Mouse (Mus musculus) G1E (cell line): ENCODE data around the gene Olfr1387. TPM values are rescaled to one million over a fixed set of nuclear protein-coding genes. Genes with fewer than 3 reads are reported as not detected.
"Not testable (repeated sequence)": the region's sequence is repeated elsewhere in the genome, so short reads cannot be mapped to it uniquely, and the experiment has no call there.

Experiments
- ATAC-seq: 2 replicates; pipeline ENCODE4 v1.8.0; 2016; ENCODE audit warnings: mild to moderate bottlenecking; ENCODE audit not compliant: insufficient number of reproducible peaks, poor library complexity, low FRiP score, severe bottlenecking; ENCODE audit errors: extremely low read depth
- DNase-seq: peaks from one replicate; pipeline ENCODE4 v3.0.0; 2012; ENCODE audit warnings: low spot score
- H3K27me3 ChIP-seq: 2 replicates; pipeline ENCODE4 v1.6.1; 2012; ENCODE audit warnings: mild to moderate bottlenecking, low read length, inconsistent platforms; ENCODE audit not compliant: insufficient read depth
- H3K36me3 ChIP-seq: replicated peaks from 2 replicates; pipeline ENCODE3; 2012; ENCODE audit warnings: mild to moderate bottlenecking, inconsistent platforms
- H3K4me1 ChIP-seq: 2 replicates; pipeline ENCODE4 v1.6.1; 2012; ENCODE audit warnings: low read depth, low read length, inconsistent platforms, mixed read lengths; ENCODE audit not compliant: insufficient read depth
- H3K4me3 ChIP-seq: 2 replicates; pipeline ENCODE4 v1.5.1; 2012; ENCODE audit warnings: low read depth, mild to moderate bottlenecking, inconsistent platforms, low read length, moderate library complexity, mixed read lengths
- H3K9me3 ChIP-seq: replicated peaks from 2 replicates; pipeline ENCODE4 v1.6.1; 2012; ENCODE audit warnings: inconsistent platforms
- CTCF ChIP-seq: IDR thresholded peaks from 2 replicates; pipeline ENCODE4 v1.5.1; 2012; ENCODE audit warnings: low read depth, low read length, inconsistent platforms, mixed read lengths
- GATA1 ChIP-seq: IDR thresholded peaks from 2 replicates; pipeline ENCODE4 v1.6.1; 2012; ENCODE audit warnings: borderline replicate concordance, low read length, inconsistent platforms, mixed read lengths
- GATA2 ChIP-seq: IDR thresholded peaks from 2 replicates; pipeline ENCODE4 v1.6.1; 2012; ENCODE audit warnings: low read depth, low read length, inconsistent platforms, borderline replicate concordance
- POLR2AphosphoS5 ChIP-seq: IDR thresholded peaks from 2 replicates; pipeline ENCODE4 v1.6.1; 2012; ENCODE audit warnings: low read depth, low read length, inconsistent platforms; ENCODE audit not compliant: insufficient replicate concordance
- TAL1 ChIP-seq: conservative IDR thresholded peaks from 2 replicates; pipeline ENCODE4 v1.6.1; 2012; ENCODE audit warnings: low read depth, low read length, inconsistent platforms, mixed read lengths
- polyA plus RNA-seq: library from polyadenylated mRNA; stranded (reverse); fragments of >175 nt; gene quantifications from 2 replicates; pipeline ENCODE4 v1.2.3, GENCODE M21; 2012
- total RNA-seq, 2 experiments: library from RNA; stranded (forward) in 1 of 2; stranded (reverse) in 1 of 2; fragments of 200-1000 nt in 1 of 2; fragments of >200 nt in 1 of 2; fragmentation: Nextera tagmentation in 1 of 2; gene quantifications; 2 replicates each; pipeline ENCODE4 v1.2.3; 2014 to 2017

Gene Olfr1387
- total and polyA plus RNA-seq, 3 experiments = 0.05 TPM; not detected in 2

GRCm38 (mm10) chr11:49436411-49436810, 18.7 kb upstream of the Olfr1387 start, which contains the start of gene Olfr1388:
Gene Olfr1388, plus strand, starts transcription at chr11:49436624.
- Histone ChIP-seq H3K27me3 (no peaks in the 10 kb centered on the region), H3K36me3 (no peaks in the 10 kb centered on the region), H3K4me1 (no peaks in the 10 kb centered on the region), H3K9me3 (no peaks in the 10 kb centered on the region), H3K4me3 (no peak within 1 kb of the TSS)
- ATAC-seq (no peak), DNase-seq (no peak)
- TF ChIP-seq GATA2 (no peak), TAL1 (no peak), GATA1 (no peak), CTCF (no peak)

DNA sequence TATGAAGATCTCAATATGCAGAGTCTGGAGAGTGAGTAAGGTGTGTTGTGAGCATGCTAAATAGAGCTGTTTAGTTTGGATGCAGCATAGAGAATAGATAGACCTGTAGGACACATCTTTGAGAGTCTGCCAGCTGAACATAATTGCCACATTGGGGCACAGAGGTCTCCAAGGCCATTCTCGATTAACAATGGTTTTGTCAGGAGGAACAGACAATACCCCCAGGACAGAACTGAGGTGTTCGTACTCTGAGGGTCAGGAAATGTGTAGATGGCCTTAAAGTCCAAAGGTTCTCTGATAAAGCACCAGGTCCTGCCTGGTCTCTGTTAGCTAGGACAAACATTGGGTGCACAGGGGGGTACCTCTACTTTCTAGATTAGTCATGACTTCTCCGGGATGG, 9.6 kb downstream of the Olfr1387 start, which contains the start of gene Olfr1386:
TSS of gene Olfr1386 (plus strand) at position 301 of the 400 bp plus-strand sequence.
- ATAC-seq, H3K9me3 ChIP-seq, H3K4me1 ChIP-seq, H3K27me3 ChIP-seq, DNase-seq, H3K4me3 ChIP-seq, H3K36me3 ChIP-seq: not testable (repeated sequence)

DNA sequence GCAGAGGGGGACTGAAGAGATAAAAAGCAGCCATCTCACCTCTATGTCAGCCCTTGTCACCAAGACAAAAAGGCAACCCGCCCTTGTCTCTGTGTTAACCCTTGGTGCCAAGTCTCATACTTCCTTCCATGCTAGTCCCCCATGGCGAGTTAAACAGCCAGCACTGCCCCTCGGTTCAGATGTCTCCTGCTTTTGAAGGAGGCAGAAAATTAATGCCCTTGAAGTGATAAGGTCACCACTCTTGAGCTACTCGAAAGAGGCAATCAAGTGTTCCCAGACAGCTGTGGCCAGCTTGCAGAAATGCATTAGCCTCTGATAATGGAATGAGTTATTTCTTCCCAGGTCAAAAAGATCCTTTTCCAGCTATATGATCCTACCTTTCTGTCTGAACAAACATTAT, 30.8 kb downstream of the Olfr1387 start:
- H3K4me1 ChIP-seq = no peaks in the 10 kb centered on the region
- H3K27me3 ChIP-seq = no peaks in the 10 kb centered on the region
- no peak for ATAC-seq
- DNase-seq = no peak
- H3K9me3 ChIP-seq = no peaks in the 10 kb centered on the region
- no peak for TF ChIP-seq CTCF
- no peak for TF ChIP-seq GATA2
- no peak for TF ChIP-seq GATA1
- TF ChIP-seq TAL1 = no peak
- no peak for TF ChIP-seq POLR2AphosphoS5
- no peak overlapping the region for H3K4me3 ChIP-seq
- no peaks in the 10 kb centered on the region for H3K36me3 ChIP-seq

GRCm38 (mm10) chr11:49488770-49489169, 33.6 kb downstream of the Olfr1387 start, which contains the start of gene Olfr1385:
Gene Olfr1385, plus strand, starts transcription at chr11:49489070.
- H3K27me3 ChIP-seq, H3K9me3 ChIP-seq, DNase-seq, H3K36me3 ChIP-seq, H3K4me3 ChIP-seq, H3K4me1 ChIP-seq, ATAC-seq: not testable (repeated sequence)

Other genes starting within 250 kb of the Olfr1387 start
- gene Mgat1, start 211.2 kb upstream of the Olfr1387 start, total RNA-seq (2014; fragmentation: Nextera tagmentation) = 18.2 and 20.0 TPM in 2 replicates
- gene Mgat1, start 211.2 kb upstream of the Olfr1387 start, total RNA-seq (2017) = 26.1 and 28.9 TPM in 2 replicates
- gene Mgat1, start 211.2 kb upstream of the Olfr1387 start, polyA plus RNA-seq = 34.8 and 36.9 TPM in 2 replicates
- gene Olfr1393, start 177.0 kb upstream of the Olfr1387 start, total RNA-seq (2014; fragmentation: Nextera tagmentation) = not detected in 2 replicates
- gene Olfr1393, start 177.0 kb upstream of the Olfr1387 start, total RNA-seq (2017) = 0.35 and 0.55 TPM in 2 replicates
- gene Olfr1393, start 177.0 kb upstream of the Olfr1387 start, polyA plus RNA-seq = not detected in 2 replicates
- 0.44 TPM in 1 of 2 replicates, not detected in the other for gene Olfr1392, start 170.1 kb upstream of the Olfr1387 start, total RNA-seq (2014; fragmentation: Nextera tagmentation)
- 0.11 and 0.12 TPM in 2 replicates for gene Olfr1392, start 170.1 kb upstream of the Olfr1387 start, total RNA-seq (2017)
- not detected in 2 replicates for gene Olfr1392, start 170.1 kb upstream of the Olfr1387 start, polyA plus RNA-seq
- gene Olfr10, start 150.6 kb upstream of the Olfr1387 start, total RNA-seq (2014; fragmentation: Nextera tagmentation) = not detected in 2 replicates
- gene Olfr10, start 150.6 kb upstream of the Olfr1387 start, total RNA-seq (2017) = 0.11 TPM in 1 of 2 replicates, not detected in the other
- gene Olfr10, start 150.6 kb upstream of the Olfr1387 start, polyA plus RNA-seq = not detected in 2 replicates
- gene Olfr1391, start 132.6 kb upstream of the Olfr1387 start, total RNA-seq (2014; fragmentation: Nextera tagmentation) = not detected in 2 replicates
- 0.16 TPM in 1 of 2 replicates, not detected in the other for gene Olfr1391, start 132.6 kb upstream of the Olfr1387 start, total RNA-seq (2017)
- not detected in 2 replicates for gene Olfr1391, start 132.6 kb upstream of the Olfr1387 start, polyA plus RNA-seq
- not detected in 2 replicates for gene Olfr1390, start 120.2 kb upstream of the Olfr1387 start, total RNA-seq (2014; fragmentation: Nextera tagmentation)
- gene Olfr1390, start 120.2 kb upstream of the Olfr1387 start, total RNA-seq (2017) = 0.12 and 0.22 TPM in 2 replicates
- not detected in 2 replicates for gene Olfr1390, start 120.2 kb upstream of the Olfr1387 start, polyA plus RNA-seq
- not detected in 2 replicates for gene Olfr1389, start 32.3 kb upstream of the Olfr1387 start, total RNA-seq (2014; fragmentation: Nextera tagmentation)
- 0.12 and 0.22 TPM in 2 replicates for gene Olfr1389, start 32.3 kb upstream of the Olfr1387 start, total RNA-seq (2017)
- gene Olfr1389, start 32.3 kb upstream of the Olfr1387 start, polyA plus RNA-seq = not detected in 2 replicates
- 0.87 and 0.98 TPM in 2 replicates for gene Olfr1388, start 18.7 kb upstream of the Olfr1387 start, total RNA-seq (2014; fragmentation: Nextera tagmentation)
- 0.60 and 1.2 TPM in 2 replicates for gene Olfr1388, start 18.7 kb upstream of the Olfr1387 start, total RNA-seq (2017)
- gene Olfr1388, start 18.7 kb upstream of the Olfr1387 start, polyA plus RNA-seq = 0.04 and 0.12 TPM in 2 replicates
- gene Olfr1386, start 9.7 kb downstream of the Olfr1387 start, total RNA-seq (2014; fragmentation: Nextera tagmentation) = not detected in 2 replicates
- 0.22 and 0.23 TPM in 2 replicates for gene Olfr1386, start 9.7 kb downstream of the Olfr1387 start, total RNA-seq (2017)
- not detected in 2 replicates for gene Olfr1386, start 9.7 kb downstream of the Olfr1387 start, polyA plus RNA-seq
- not detected in 2 replicates for gene Olfr1385, start 33.7 kb downstream of the Olfr1387 start, total RNA-seq (2014; fragmentation: Nextera tagmentation)
- gene Olfr1385, start 33.7 kb downstream of the Olfr1387 start, total RNA-seq (2017) = 0.22 and 0.35 TPM in 2 replicates
- gene Olfr1385, start 33.7 kb downstream of the Olfr1387 start, polyA plus RNA-seq = not detected in 2 replicates
- gene Olfr1384, start 51.4 kb downstream of the Olfr1387 start, total RNA-seq (2014; fragmentation: Nextera tagmentation) = not detected in 2 replicates
- gene Olfr1384, start 51.4 kb downstream of the Olfr1387 start, total RNA-seq (2017) = 0.05 and 0.06 TPM in 2 replicates
- gene Olfr1384, start 51.4 kb downstream of the Olfr1387 start, polyA plus RNA-seq = not detected in 2 replicates
- gene Olfr1383, start 64.3 kb downstream of the Olfr1387 start, total RNA-seq (2014; fragmentation: Nextera tagmentation) = not detected in 2 replicates
- 0.06 and 0.27 TPM in 2 replicates for gene Olfr1383, start 64.3 kb downstream of the Olfr1387 start, total RNA-seq (2017)
- gene Olfr1383, start 64.3 kb downstream of the Olfr1387 start, polyA plus RNA-seq = not detected in 2 replicates
- not detected in 2 replicates for gene Olfr1382, start 72.9 kb downstream of the Olfr1387 start, total RNA-seq (2014; fragmentation: Nextera tagmentation)
- gene Olfr1382, start 72.9 kb downstream of the Olfr1387 start, total RNA-seq (2017) = 0.11 and 0.12 TPM in 2 replicates
- not detected in 2 replicates for gene Olfr1382, start 72.9 kb downstream of the Olfr1387 start, polyA plus RNA-seq
- not detected in 2 replicates for gene Olfr1381, start 88.1 kb downstream of the Olfr1387 start, total RNA-seq (2014; fragmentation: Nextera tagmentation)
- gene Olfr1381, start 88.1 kb downstream of the Olfr1387 start, total RNA-seq (2017) = 0.05 and 0.06 TPM in 2 replicates
- not detected in 2 replicates for gene Olfr1381, start 88.1 kb downstream of the Olfr1387 start, polyA plus RNA-seq
- gene Olfr1380, start 101.5 kb downstream of the Olfr1387 start, total RNA-seq (2014; fragmentation: Nextera tagmentation) = not detected in 2 replicates
- 0.16 TPM in 1 of 2 replicates, not detected in the other for gene Olfr1380, start 101.5 kb downstream of the Olfr1387 start, total RNA-seq (2017)
- gene Olfr1380, start 101.5 kb downstream of the Olfr1387 start, polyA plus RNA-seq = not detected in 2 replicates
- 0.15 and 0.44 TPM in 2 replicates for gene Flt4, start 153.9 kb downstream of the Olfr1387 start, total RNA-seq (2014; fragmentation: Nextera tagmentation)
- under 0.01 and 0.12 TPM in 2 replicates for gene Flt4, start 153.9 kb downstream of the Olfr1387 start, total RNA-seq (2017)
- gene Flt4, start 153.9 kb downstream of the Olfr1387 start, polyA plus RNA-seq = 0.02 TPM in 2 replicates
- not detected in 2 replicates for gene Scgb3a1, start 208.3 kb downstream of the Olfr1387 start, total RNA-seq (2014; fragmentation: Nextera tagmentation)
- not detected in 2 replicates for gene Scgb3a1, start 208.3 kb downstream of the Olfr1387 start, total RNA-seq (2017)
- not detected in 2 replicates for gene Scgb3a1, start 208.3 kb downstream of the Olfr1387 start, polyA plus RNA-seq